Mouse (Mus musculus) right cerebral cortex, postnatal 25 days (tissue): ENCODE results near the gene Gm17387.
A peak's percentile ranks its signal among the peaks of the same experiment; 100 is the strongest.
"Not testable (repeated sequence)": the region's sequence is repeated elsewhere in the genome, so short reads cannot be mapped to it uniquely, and the experiment has no call there.

ENCODE experiments used
- DNase-seq: peaks from one replicate; pipeline ENCODE4 v3.0.0; 2022

Gm17387 gene

GRCm38 (mm10) chr7:141016707-141017697 is 11.9 kb upstream of the Gm17387 start:
- DNase-seq, result no peak

GRCm38 (mm10) chr7:141017824-141018223 is 11.1 kb upstream of the Gm17387 start, which contains the start of gene Ifitm6:
TSS of gene Ifitm6 (minus strand) at chr7:141017924.
- DNase-seq, result not testable (repeated sequence)

GRCm38 (mm10) chr7:141019028-141019427 is 9.9 kb upstream of the Gm17387 start:
- DNase-seq, result no peak

GRCm38 (mm10) chr7:141021489-141022449 is 7.2 kb upstream of the Gm17387 start:
- no peak for DNase-seq

- no peak for DNase-seq
Measured at GRCm38 (mm10) chr7:141024865-141025838, 3.8 kb upstream of the Gm17387 start.

GRCm38 (mm10) chr7:141026097-141026739 is 2.7 kb upstream of the Gm17387 start:
- no peak for DNase-seq

GRCm38 (mm10) chr7:141026740-141027098 is 2.2 kb upstream of the Gm17387 start:
- no peak for DNase-seq

- no peak for DNase-seq
Measured at GRCm38 (mm10) chr7:141030390-141030789, 1.5 kb downstream of the Gm17387 start.

- no peak for DNase-seq
Measured at GRCm38 (mm10) chr7:141032458-141033167, 3.7 kb downstream of the Gm17387 start.

- not testable (repeated sequence) for DNase-seq
Measured at GRCm38 (mm10) chr7:141036624-141037023, 7.7 kb downstream of the Gm17387 start.

- no peak for DNase-seq
Measured at GRCm38 (mm10) chr7:141038090-141039032, 9.4 kb downstream of the Gm17387 start.

- no peak for DNase-seq
Measured at GRCm38 (mm10) chr7:141039386-141040107, 10.6 kb downstream of the Gm17387 start.

GRCm38 (mm10) chr7:141040867-141041606 is 12.1 kb downstream of the Gm17387 start:
- no peak for DNase-seq

- no peak for DNase-seq
Measured at GRCm38 (mm10) chr7:141041661-141042060, 12.7 kb downstream of the Gm17387 start.

GRCm38 (mm10) chr7:141042539-141042938 is 13.6 kb downstream of the Gm17387 start:
- no peak for DNase-seq

- DNase-seq, result no peak
Measured at GRCm38 (mm10) chr7:141046931-141047580, 18.1 kb downstream of the Gm17387 start.

GRCm38 (mm10) chr7:141047581-141048225 is 18.8 kb downstream of the Gm17387 start:
- DNase-seq, result peak; percentile 73
